Mouse (Mus musculus): ENCODE measurements at regions not wholly inside any gene's neighbourhood (a gene's known extent, or its start where the extent isn't known, plus 50 kb on each side); places are given as distances from the start of the nearest gene placed in this dataset.

- TF ChIP-seq EP300 (IDR thresholded peaks at IDR 0.05; ENCODE audit: low read depth), result no peak
- TF ChIP-seq CTCF (IDR thresholded peaks at IDR 0.05; ENCODE audit: low read depth), result no peak
Observed at GRCm38 (mm10) chr1:92338589-92338988, 135.1 kb downstream of the Ndufa10 start.

All from heart, postnatal 0 days (tissue).